Mouse (Mus musculus) heart, adult 2 months (tissue): ENCODE results near the gene Gm42372.

Source experiments
- CTCF ChIP-seq: fragments of 200-600 bp; IDR thresholded peaks from 2 replicates; pipeline ENCODE4 v1.8.1; 2022; ENCODE audit warnings: antibody characterized with exemption, mild to moderate bottlenecking, moderate library complexity
- EP300 ChIP-seq: fragments of 200-500 bp; IDR thresholded peaks from 2 replicates; pipeline ENCODE4 v1.6.1; 2011; ENCODE audit warnings: low read depth, low read length, control low read depth; ENCODE audit not compliant: insufficient read depth
- POLR2A ChIP-seq: fragments of 200-500 bp; IDR thresholded peaks from 2 replicates; pipeline ENCODE4 v1.6.1; 2011; ENCODE audit warnings: mild to moderate bottlenecking, low read depth, low read length, control low read depth; ENCODE audit not compliant: insufficient read depth

GRCm38 (mm10) chr7:16988405-16988804, 5.5 kb downstream of the Gm42372 start:
- TF ChIP-seq CTCF (no peak), POLR2A (no peak), EP300 (no peak)
